Mouse (Mus musculus) CH12.LX (cell line): ENCODE measurements around the gene Lama4. TPM values are rescaled to one million over a fixed set of nuclear protein-coding genes. Genes with fewer than 3 reads are reported as not detected.

Experiments used
- DNase-seq: peaks from one replicate; pipeline ENCODE4 v3.0.0-alpha.2; 2013; ENCODE audit errors: extremely low read depth
- H3K27ac ChIP-seq: 2 replicates; pipeline ENCODE4 v1.5.1; 2012; ENCODE audit warnings: low read depth, mild to moderate bottlenecking, control low read depth, moderate library complexity; ENCODE audit not compliant: insufficient read depth
- H3K27me3 ChIP-seq: replicated peaks from 2 replicates; pipeline ENCODE3; 2012; ENCODE audit warnings: inconsistent platforms
- H3K36me3 ChIP-seq, 2 experiments: replicated peaks in 1 of 2; 2 replicates each; pipeline versions ENCODE3 to v1.6.1; 2012; ENCODE audit warnings: inconsistent platforms in 1 of 2, low read length in 1 of 2, mild to moderate bottlenecking in 1 of 2, mixed read lengths in 1 of 2, moderate library complexity in 1 of 2; ENCODE audit not compliant: control insufficient read depth in 1 of 2, insufficient read depth in 1 of 2
- H3K4me1 ChIP-seq, 2 experiments: 2 replicates each; pipeline ENCODE4 v1.6.1; 2012; ENCODE audit warnings: inconsistent platforms in 1 of 2, moderate library complexity in 1 of 2; ENCODE audit not compliant: insufficient read depth in 2 of 2, control insufficient read depth in 1 of 2
- H3K4me2 ChIP-seq: 2 replicates; pipeline ENCODE4 v1.6.1; 2012; ENCODE audit warnings: low read depth, mild to moderate bottlenecking, control low read depth; ENCODE audit not compliant: poor library complexity, insufficient read depth, severe bottlenecking
- H3K4me3 ChIP-seq, 3 experiments: fragments of 150-350 bp in 1 of 3; sonication (generic) in 1 of 3; replicated peaks in 1 of 3; 2 replicates each; pipeline versions ENCODE3 to v1.5.1; 2011 to 2012; ENCODE audit warnings: low read depth in 2 of 3, low read length in 2 of 3, mild to moderate bottlenecking in 2 of 3, moderate library complexity in 2 of 3, control low read depth in 1 of 3, improper control_type of control experiment in 1 of 3, inconsistent platforms in 1 of 3, mixed read lengths in 1 of 3; ENCODE audit not compliant: poor library complexity in 1 of 3
- H3K79me2 ChIP-seq: replicated peaks from 2 replicates; pipeline ENCODE4 v1.6.1; 2012; ENCODE audit warnings: mild to moderate bottlenecking, moderate library complexity; ENCODE audit not compliant: control insufficient read depth, poor library complexity, insufficient read depth, severe bottlenecking; ENCODE audit errors: extremely low read depth
- H3K9ac ChIP-seq: 2 replicates; pipeline ENCODE4 v1.6.1; 2012; ENCODE audit warnings: low read depth, mild to moderate bottlenecking, control low read depth, moderate library complexity; ENCODE audit not compliant: insufficient read depth
- H3K9me3 ChIP-seq: replicated peaks from 2 replicates; pipeline ENCODE3; 2012; ENCODE audit warnings: low read length, inconsistent platforms, mixed read lengths
- BHLHE40 ChIP-seq: IDR thresholded peaks from 2 replicates; pipeline ENCODE4 v1.6.1; 2011; ENCODE audit warnings: mild to moderate bottlenecking, low read depth, low read length, improper control_type of control experiment
- CHD1 ChIP-seq: IDR thresholded peaks from 2 replicates; pipeline ENCODE4 v1.6.1; 2012; ENCODE audit warnings: low read depth, low read length, improper control_type of control experiment, inconsistent platforms
- CHD2 ChIP-seq: IDR thresholded peaks from 2 replicates; pipeline ENCODE4 v1.6.1; 2011; ENCODE audit warnings: low read length, improper control_type of control experiment
- CTCF ChIP-seq, 2 experiments: IDR thresholded peaks in 1 of 2; conservative IDR thresholded peaks in 1 of 2; 2 replicates each; pipeline ENCODE4 v1.5.1; 2011 to 2012; ENCODE audit warnings: low read depth in 2 of 2, low read length in 2 of 2, improper control_type of control experiment in 1 of 2, inconsistent platforms in 1 of 2, mild to moderate bottlenecking in 1 of 2, moderate library complexity in 1 of 2
- ELF1 ChIP-seq: IDR thresholded peaks from 2 replicates; pipeline ENCODE4 v1.6.1; 2014; ENCODE audit warnings: low read depth, mild to moderate bottlenecking, inconsistent platforms, low read length, improper control_type of control experiment
- EP300 ChIP-seq: IDR thresholded peaks from 2 replicates; pipeline ENCODE4 v1.6.1; 2011; ENCODE audit warnings: low read length, improper control_type of control experiment
- ETS1 ChIP-seq: conservative IDR thresholded peaks from 2 replicates; pipeline ENCODE4 v1.6.1; 2012; ENCODE audit warnings: low read depth, mild to moderate bottlenecking, inconsistent platforms, low read length, improper control_type of control experiment, moderate library complexity
- GABPA ChIP-seq: IDR thresholded peaks from 2 replicates; pipeline ENCODE4 v1.6.1; 2012; ENCODE audit warnings: low read depth, low read length, improper control_type of control experiment, inconsistent platforms; ENCODE audit not compliant: insufficient replicate concordance
- HCFC1 ChIP-seq: IDR thresholded peaks from 2 replicates; pipeline ENCODE4 v1.6.1; 2012; ENCODE audit warnings: low read depth, mild to moderate bottlenecking, inconsistent platforms, low read length, improper control_type of control experiment
- JUN ChIP-seq: IDR thresholded peaks from 2 replicates; pipeline ENCODE4 v1.6.1; 2011; ENCODE audit warnings: low read depth, mild to moderate bottlenecking, low read length, improper control_type of control experiment, moderate library complexity; ENCODE audit not compliant: insufficient read depth
- JUND ChIP-seq: conservative IDR thresholded peaks from 2 replicates; pipeline ENCODE4 v1.6.1; 2011; ENCODE audit warnings: low read depth, low read length, improper control_type of control experiment
- KAT2A ChIP-seq: IDR thresholded peaks from 2 replicates; pipeline ENCODE4 v1.6.1; 2012; ENCODE audit warnings: low read length, improper control_type of control experiment, inconsistent platforms; ENCODE audit not compliant: insufficient replicate concordance
- MAZ ChIP-seq: IDR thresholded peaks from 2 replicates; pipeline ENCODE4 v1.6.1; 2012; ENCODE audit warnings: low read depth, mild to moderate bottlenecking, inconsistent platforms, low read length, improper control_type of control experiment, moderate library complexity
- MEF2A ChIP-seq: IDR thresholded peaks from 2 replicates; pipeline ENCODE4 v1.6.1; 2014; ENCODE audit warnings: low read depth, mild to moderate bottlenecking, inconsistent platforms, low read length, improper control_type of control experiment, borderline replicate concordance
- NRF1 ChIP-seq: IDR thresholded peaks from 2 replicates; pipeline ENCODE4 v1.6.1; 2014; ENCODE audit warnings: low read depth, mild to moderate bottlenecking, inconsistent platforms, low read length, improper control_type of control experiment, moderate library complexity
- POLR2A ChIP-seq: IDR thresholded peaks from 2 replicates; pipeline ENCODE4 v1.6.1; 2011; ENCODE audit warnings: low read depth, mild to moderate bottlenecking, improper control_type of control experiment, low read length
- SIN3A ChIP-seq: IDR thresholded peaks from 2 replicates; pipeline ENCODE4 v1.6.1; 2012; ENCODE audit warnings: low read length, improper control_type of control experiment, inconsistent platforms
- TBP ChIP-seq: conservative IDR thresholded peaks from 2 replicates; pipeline ENCODE4 v1.6.1; 2011; ENCODE audit warnings: low read depth, low read length, improper control_type of control experiment
- TCF12 ChIP-seq: IDR thresholded peaks from 2 replicates; pipeline ENCODE4 v1.6.1; 2014; ENCODE audit warnings: low read depth, mild to moderate bottlenecking, inconsistent platforms, low read length, improper control_type of control experiment
- USF1 ChIP-seq: IDR thresholded peaks from 2 replicates; pipeline ENCODE4 v1.6.1; 2014; ENCODE audit warnings: low read depth, mild to moderate bottlenecking, inconsistent platforms, low read length, improper control_type of control experiment
- USF2 ChIP-seq: conservative IDR thresholded peaks from 2 replicates; pipeline ENCODE4 v1.6.1; 2011; ENCODE audit warnings: low read depth, low read length, improper control_type of control experiment
- ZC3H11A ChIP-seq: IDR thresholded peaks from 2 replicates; pipeline ENCODE4 v1.6.1; 2012; ENCODE audit warnings: low read depth, mild to moderate bottlenecking, inconsistent platforms, low read length, improper control_type of control experiment
- ZKSCAN1 ChIP-seq: IDR thresholded peaks from 2 replicates; pipeline ENCODE4 v1.6.1; 2012; ENCODE audit warnings: low read depth, inconsistent platforms, low read length, improper control_type of control experiment, borderline replicate concordance
- ZMIZ1 ChIP-seq: IDR thresholded peaks from 2 replicates; pipeline ENCODE4 v1.6.1; 2012; ENCODE audit warnings: low read depth, mild to moderate bottlenecking, inconsistent platforms, low read length, improper control_type of control experiment
- ZNF384 ChIP-seq: IDR thresholded peaks from 2 replicates; pipeline ENCODE4 v1.6.1; 2012; ENCODE audit warnings: low read depth, low read length, improper control_type of control experiment, inconsistent platforms
- dilution Hi-C: fragments of 300-500 bp; cut with MboI; formaldehyde crosslinking; loops from 2 replicates; pipeline ENCODE4 v1.14.3; 2020; ENCODE audit warnings: low sequenced_read_pairs; ENCODE audit not compliant: extremely low pct_unique_long_range_greater_than_20kb, extremely low pct_ligation_motif_present
- in situ Hi-C: fragments of 300-500 bp; cut with MboI; formaldehyde crosslinking; loops from 3 replicates; pipeline ENCODE4 v1.14.3; 2019; ENCODE audit warnings: low sequenced_read_pairs, low pct_ligation_motif_present, low pct_unique_long_range_greater_than_20kb, mixed read lengths
- polyA plus RNA-seq: library from polyadenylated mRNA; unstranded; fragments of >175 nt; gene quantifications from 2 replicates; pipeline ENCODE4 v1.2.1, GENCODE M21; 2012; ENCODE audit warnings: low read depth; ENCODE audit not compliant: insufficient read length
- total RNA-seq, 2 experiments: library from RNA; depleted of rRNA; stranded (reverse); fragments of 300-350 nt in 1 of 2; fragments of >200 nt in 1 of 2; gene quantifications; 2 replicates each; pipeline ENCODE4 v1.2.3; 2012 to 2014

Gene Lama4
- total and polyA plus RNA-seq, 3 experiments: 0.08 to 0.50 (median 0.19) TPM

GRCm38 (mm10) chr10:39014836-39015235, 49.5 kb downstream of the Lama4 start:
- DNase-seq: no peak
- Histone ChIP-seq H3K36me3 (no peaks in the 10 kb centered on the region), H3K4me1 (no peaks in the 10 kb centered on the region), H3K27me3 (no peaks in the 10 kb centered on the region), H3K4me3 (no peak overlapping the region), H3K4me2 (no peak overlapping the region), H3K27ac (no peak overlapping the region), H3K79me2 (no peaks in the 10 kb centered on the region), H3K9ac (no peak overlapping the region), H3K9me3 (no peaks in the 10 kb centered on the region)
- dilution Hi-C loops (no loop called here), in situ Hi-C loops (no loop called here)
- TF ChIP-seq ETS1 (no peak), MEF2A (no peak), EP300 (no peak), ZC3H11A (no peak), CHD2 (no peak), TBP (no peak), GABPA (no peak), KAT2A (no peak), JUN (no peak), CHD1 (no peak), POLR2A (no peak)

DNA sequence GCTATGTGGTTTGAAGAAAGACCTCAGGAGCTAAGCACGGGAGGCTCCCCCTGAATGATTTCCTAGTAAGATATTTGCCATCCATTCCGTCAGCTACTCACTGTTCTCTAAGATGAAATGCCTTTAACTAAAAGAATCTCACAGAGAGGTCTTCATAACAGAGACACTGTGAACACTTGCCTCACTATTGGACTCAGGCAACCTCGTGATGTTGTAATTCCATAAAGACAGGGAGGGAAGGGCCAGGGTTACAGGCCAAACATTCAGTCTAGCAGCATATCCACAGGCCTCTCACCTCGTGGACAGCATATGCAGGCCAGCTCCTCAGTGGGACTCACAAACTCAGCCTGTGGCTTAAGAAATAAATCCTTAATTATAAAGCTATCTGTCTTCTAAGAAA, 52.7 kb downstream of the Lama4 start:
- Histone ChIP-seq H3K79me2 (no peaks in the 10 kb centered on the region), H3K4me1 (no peaks in the 10 kb centered on the region), H3K27ac (no peak overlapping the region), H3K9me3 (no peaks in the 10 kb centered on the region), H3K27me3 (no peaks in the 10 kb centered on the region), H3K4me3 (no peak overlapping the region), H3K36me3 (no peaks in the 10 kb centered on the region), H3K9ac (no peak overlapping the region), H3K4me2 (no peak overlapping the region)
- dilution Hi-C loops: no loop called here
- DNase-seq: no peak
- in situ Hi-C loops: no loop called here
- no peak for TF ChIP-seq JUND
- TF ChIP-seq ZNF384: no peak
- TF ChIP-seq SIN3A: no peak
- TF ChIP-seq MAZ: no peak
- TF ChIP-seq TBP: no peak
- no peak for TF ChIP-seq BHLHE40
- TF ChIP-seq KAT2A: no peak
- no peak for TF ChIP-seq NRF1
- TF ChIP-seq ETS1: no peak
- TF ChIP-seq CTCF (conservative IDR thresholded peaks at IDR 0.05 in 1 of 2, IDR thresholded peaks at IDR 0.05 in 1 of 2; ENCODE audit: low read depth in 2 of 2, low read length in 2 of 2): no peak
- no peak for TF ChIP-seq ZKSCAN1
- no peak for TF ChIP-seq TCF12
- no peak for TF ChIP-seq ZMIZ1
- TF ChIP-seq USF2: no peak
- no peak for TF ChIP-seq USF1
- no peak for TF ChIP-seq GABPA
- TF ChIP-seq HCFC1: no peak
- TF ChIP-seq JUN: no peak
- TF ChIP-seq ELF1: no peak
